Mouse (Mus musculus): ENCODE results near the gene Ybx2. TPM values are rescaled to one million over a fixed set of nuclear protein-coding genes. Genes with fewer than 3 reads are reported as not detected.
"Not testable (repeated sequence)": the region's sequence is repeated elsewhere in the genome, so short reads cannot be mapped to it uniquely, and the experiment has no call there.

Ybx2 gene
- polyA plus RNA-seq, 1 experiment: 1.5 TPM

GRCm38 (mm10) chr11:69911701-69912100 lies 23.9 kb upstream of the Ybx2 start:
- H3K27ac ChIP-seq (ENCODE audit: control insufficient read depth, insufficient read depth, low read depth, low read length, poor library complexity): no peak overlapping the region
- no peak overlapping the region for H3K4me3 ChIP-seq (replicated peaks; ENCODE audit: control insufficient read depth, low read depth, low read length)
- no peak for TF ChIP-seq POLR2A (IDR thresholded peaks at IDR 0.05; ENCODE audit: borderline replicate concordance, control insufficient read depth, low read depth, low read length)
- TF ChIP-seq CTCF (IDR thresholded peaks at IDR 0.05; ENCODE audit: control insufficient read depth, insufficient read depth, low read length): no peak
- H3K4me1 ChIP-seq (ENCODE audit: control insufficient read depth, insufficient read depth, low read length): peaks cover 3% of the 10 kb centered on the region
- 80% methylated on average over 6 of the region's 6 CpGs for WGBS

DNA sequence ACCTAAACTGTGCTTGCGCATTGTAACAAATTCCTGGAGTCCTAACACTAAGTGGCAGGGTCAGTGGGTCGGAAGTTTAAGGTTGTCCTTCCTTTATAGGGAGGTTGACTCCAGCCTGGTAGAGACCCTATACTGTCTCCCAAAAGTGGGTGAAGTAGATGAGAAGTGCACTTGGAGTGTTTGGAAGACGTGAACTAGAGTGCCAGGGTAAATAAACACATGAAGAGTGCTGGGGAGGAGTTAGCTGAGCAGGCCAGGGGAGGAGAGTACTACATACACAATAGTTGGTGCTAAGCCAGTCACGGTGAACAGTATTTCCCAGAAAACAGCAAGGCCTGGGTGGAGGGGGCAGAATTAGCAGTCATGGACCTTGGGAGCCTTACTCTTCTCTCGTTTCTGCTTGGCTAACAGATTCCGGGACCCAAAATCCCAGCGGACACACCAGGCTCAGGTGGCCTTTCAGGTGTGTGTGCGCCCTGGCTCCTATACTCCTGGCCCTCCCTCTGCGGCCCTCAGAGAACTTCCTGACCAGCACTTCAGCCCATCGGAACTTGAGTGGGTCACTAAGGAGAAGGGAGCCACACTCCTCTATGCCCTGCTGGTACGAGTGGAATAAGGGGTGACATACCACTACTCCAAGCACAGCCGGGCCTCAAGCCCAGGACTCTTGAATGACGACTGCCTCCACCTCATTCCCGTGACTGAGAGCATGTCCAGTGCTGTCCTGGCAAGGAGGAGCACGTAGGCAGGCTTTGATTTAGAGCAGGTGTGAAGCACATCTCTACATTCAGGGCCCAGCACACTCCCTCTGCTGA lies 22.7 kb upstream of the Ybx2 start:
- WGBS: 77% methylated on average over 15 of the region's 15 CpGs
- peaks cover 3% of the 10 kb centered on the region for H3K4me1 ChIP-seq (ENCODE audit: control insufficient read depth, insufficient read depth, low read length)
- no peak for TF ChIP-seq CTCF (IDR thresholded peaks at IDR 0.05; ENCODE audit: control insufficient read depth, insufficient read depth, low read length)
- H3K4me3 ChIP-seq (replicated peaks; ENCODE audit: control insufficient read depth, low read depth, low read length): peak overlapping the region; percentile 92
- 0 out of 2 replicates have a peak overlapping the region, but pooled peaks have one; percentile 0 for H3K27ac ChIP-seq (ENCODE audit: control insufficient read depth, insufficient read depth, low read depth, low read length, poor library complexity)

DNA sequence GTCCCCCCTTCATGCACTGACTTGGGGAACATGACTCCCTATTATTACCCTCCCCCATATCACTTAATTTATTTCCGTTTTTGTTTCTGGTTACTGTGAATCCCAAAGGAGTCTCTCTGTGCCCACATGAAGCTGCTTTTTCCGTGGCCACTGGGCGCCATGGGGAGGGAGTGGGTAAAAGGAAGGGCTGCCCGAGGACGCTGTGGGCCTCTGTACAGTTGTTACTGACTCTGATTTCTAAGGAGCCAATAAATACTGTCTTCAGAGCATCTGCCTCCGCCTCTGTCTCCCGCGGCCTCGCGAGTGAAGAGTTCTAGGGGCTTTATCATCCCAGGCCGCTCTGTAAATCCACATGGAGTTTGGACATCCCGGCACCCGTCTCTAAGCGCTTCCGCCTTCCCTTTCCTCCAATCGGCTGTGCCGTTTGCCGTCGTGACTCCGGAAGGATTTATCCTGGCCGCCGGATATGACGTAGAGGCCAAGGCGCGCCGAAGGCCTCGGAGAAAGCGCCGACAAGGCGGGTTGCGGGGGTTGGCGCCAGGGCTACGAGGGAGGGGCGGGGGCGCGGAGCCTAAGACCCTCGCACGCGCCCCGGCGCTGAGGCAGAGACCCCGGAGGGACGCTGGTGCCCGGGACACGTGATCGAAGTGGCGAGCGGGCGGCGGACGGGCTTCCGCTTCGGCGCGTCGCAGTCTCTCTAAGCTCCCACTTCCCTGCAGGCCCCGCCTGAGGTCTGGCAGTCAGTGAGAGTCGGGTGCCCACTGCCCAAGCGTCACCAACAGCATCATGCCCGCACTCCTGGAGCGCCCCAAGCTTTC lies 21.8 kb upstream of the Ybx2 start, which contains the start of gene Gps2:
Gps2 (plus strand) TSS at position 335 of the 818 bp plus-strand sequence.
- TF ChIP-seq CTCF (IDR thresholded peaks at IDR 0.05; ENCODE audit: control insufficient read depth, insufficient read depth, low read length): no peak
- TF ChIP-seq POLR2A (IDR thresholded peaks at IDR 0.05; ENCODE audit: borderline replicate concordance, control insufficient read depth, low read depth, low read length): peak; percentile 69; the same call in 1 of the 2 replicates
- WGBS: 1% methylated on average over 61 of the region's 61 CpGs
- Histone ChIP-seq H3K27ac (ENCODE audit: control insufficient read depth, insufficient read depth, low read depth, low read length, poor library complexity) (peak within 1 kb of the TSS; percentile 90), H3K4me1 (ENCODE audit: control insufficient read depth, insufficient read depth, low read length) (peaks cover 3% of the 10 kb centered on the region), H3K4me3 (replicated peaks; ENCODE audit: control insufficient read depth, low read depth, low read length) (peak within 1 kb of the TSS; percentile 92)

- peak overlapping the region; percentile 90 for H3K27ac ChIP-seq (ENCODE audit: control insufficient read depth, insufficient read depth, low read depth, low read length, poor library complexity)
- WGBS: 0% methylated on average over 17 of the region's 17 CpGs
- TF ChIP-seq POLR2A (IDR thresholded peaks at IDR 0.05; ENCODE audit: borderline replicate concordance, control insufficient read depth, low read depth, low read length) (no peak), CTCF (IDR thresholded peaks at IDR 0.05; ENCODE audit: control insufficient read depth, insufficient read depth, low read length) (no peak)
- peaks cover 3% of the 10 kb centered on the region for H3K4me1 ChIP-seq (ENCODE audit: control insufficient read depth, insufficient read depth, low read length)
- H3K4me3 ChIP-seq (replicated peaks; ENCODE audit: control insufficient read depth, low read depth, low read length): peak overlapping the region; percentile 92
Measured at GRCm38 (mm10) chr11:69914372-69914764, 21.2 kb upstream of the Ybx2 start.

GRCm38 (mm10) chr11:69914917-69915430 lies 20.6 kb upstream of the Ybx2 start:
- TF ChIP-seq CTCF (IDR thresholded peaks at IDR 0.05; ENCODE audit: control insufficient read depth, insufficient read depth, low read length): no peak
- TF ChIP-seq POLR2A (IDR thresholded peaks at IDR 0.05; ENCODE audit: borderline replicate concordance, control insufficient read depth, low read depth, low read length): no peak
- no peak overlapping the region for H3K27ac ChIP-seq (ENCODE audit: control insufficient read depth, insufficient read depth, low read depth, low read length, poor library complexity)
- peaks cover 3% of the 10 kb centered on the region for H3K4me1 ChIP-seq (ENCODE audit: control insufficient read depth, insufficient read depth, low read length)
- peak overlapping the region; percentile 92 for H3K4me3 ChIP-seq (replicated peaks; ENCODE audit: control insufficient read depth, low read depth, low read length)
- WGBS: 36% methylated on average over 9 of the region's 9 CpGs

DNA sequence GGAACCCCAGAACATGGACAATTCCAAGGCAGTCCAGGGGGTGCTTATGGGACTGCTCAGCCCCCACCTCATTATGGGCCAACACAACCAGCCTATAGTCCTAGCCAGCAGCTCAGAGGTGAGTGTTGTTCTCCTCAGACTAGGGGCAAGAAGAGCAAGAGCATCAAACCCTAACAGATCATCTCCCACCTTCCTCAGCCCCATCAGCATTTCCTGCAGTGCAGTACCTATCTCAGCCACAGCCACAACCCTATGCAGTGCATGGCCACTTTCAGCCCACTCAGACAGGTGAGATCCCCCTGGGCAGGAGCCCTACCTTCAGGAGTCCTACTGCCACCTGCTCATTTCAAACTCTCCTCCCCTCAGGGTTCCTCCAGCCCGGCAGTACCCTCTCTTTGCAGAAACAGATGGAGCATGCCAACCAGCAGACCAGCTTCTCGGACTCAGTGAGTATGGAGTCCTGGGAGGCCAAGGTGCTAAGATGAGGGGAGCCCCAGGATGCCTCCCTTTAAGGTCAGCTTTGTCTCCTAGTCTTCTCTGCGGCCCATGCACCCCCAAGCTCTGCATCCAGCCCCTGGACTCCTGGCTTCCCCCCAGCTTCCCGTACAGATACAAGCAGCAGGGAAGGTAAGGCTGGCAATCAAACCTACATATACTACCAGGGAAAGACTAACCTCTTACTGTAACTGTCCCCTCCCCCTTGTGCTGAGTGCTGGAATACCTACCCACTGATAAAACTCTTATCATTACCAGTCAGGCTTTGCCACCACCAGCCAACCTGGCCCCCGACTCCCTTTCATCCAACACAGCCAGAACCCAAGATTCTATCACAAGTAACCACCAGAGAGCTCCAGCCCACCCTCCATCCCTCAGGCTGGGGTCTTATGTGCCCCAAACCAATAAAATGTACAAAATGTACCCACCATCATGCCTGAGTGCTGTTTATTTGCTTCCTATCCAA lies 19.6 kb upstream of the Ybx2 start:
- Histone ChIP-seq H3K4me3 (replicated peaks; ENCODE audit: control insufficient read depth, low read depth, low read length) (peak overlapping the region; percentile 48), H3K4me1 (ENCODE audit: control insufficient read depth, insufficient read depth, low read length) (peaks cover 3% of the 10 kb centered on the region), H3K27ac (ENCODE audit: control insufficient read depth, insufficient read depth, low read depth, low read length, poor library complexity) (peak overlapping the region; percentile 64)
- WGBS: 52% methylated on average over 5 of the region's 5 CpGs
- TF ChIP-seq CTCF (IDR thresholded peaks at IDR 0.05; ENCODE audit: control insufficient read depth, insufficient read depth, low read length) (no peak), POLR2A (IDR thresholded peaks at IDR 0.05; ENCODE audit: borderline replicate concordance, control insufficient read depth, low read depth, low read length) (no peak)

GRCm38 (mm10) chr11:69916652-69917378 lies 18.8 kb upstream of the Ybx2 start:
- not testable (repeated sequence) for H3K4me3 ChIP-seq (replicated peaks; ENCODE audit: control insufficient read depth, low read depth, low read length); H3K4me1 ChIP-seq (ENCODE audit: control insufficient read depth, insufficient read depth, low read length)
- H3K27ac ChIP-seq (ENCODE audit: control insufficient read depth, insufficient read depth, low read depth, low read length, poor library complexity): peak overlapping the region; percentile 25; the same call in 1 of the 2 replicates
- WGBS: 48% methylated on average over 7 of the region's 7 CpGs
